Mouse (Mus musculus) adipocyte (in vitro differentiated cells): ENCODE results near the gene Slc24a3.
A peak's percentile ranks its signal among the peaks of the same experiment; 100 is the strongest.

ENCODE experiments used
- DNase-seq: peaks from one replicate; pipeline ENCODE4 v3.0.0-alpha.2; 2016; ENCODE audit warnings: low spot score

The Slc24a3 gene

GRCm38 (mm10) chr2:145283746-145284145 is 116.2 kb downstream of the Slc24a3 start:
- peak; percentile 70 for DNase-seq

DNA sequence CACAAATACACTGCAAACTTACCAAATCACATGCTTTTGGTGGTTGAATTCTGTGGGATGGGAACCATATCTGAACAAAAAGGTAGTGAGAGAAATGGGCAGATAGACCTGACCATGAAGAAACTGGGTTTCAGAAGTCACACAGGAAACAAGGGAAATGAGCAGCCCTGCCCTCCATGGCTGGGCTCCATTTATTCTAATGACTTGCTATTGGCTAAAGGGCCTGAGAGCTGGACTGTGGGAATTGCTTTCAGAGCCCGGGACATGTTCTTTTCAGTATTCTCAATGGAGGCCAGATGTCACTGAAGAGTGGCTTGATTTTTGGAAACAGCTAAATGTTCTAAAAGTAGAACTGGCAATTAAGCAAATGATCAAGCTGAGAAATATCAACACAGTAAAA is 120.9 kb downstream of the Slc24a3 start:
- DNase-seq: peak; percentile 91

DNA sequence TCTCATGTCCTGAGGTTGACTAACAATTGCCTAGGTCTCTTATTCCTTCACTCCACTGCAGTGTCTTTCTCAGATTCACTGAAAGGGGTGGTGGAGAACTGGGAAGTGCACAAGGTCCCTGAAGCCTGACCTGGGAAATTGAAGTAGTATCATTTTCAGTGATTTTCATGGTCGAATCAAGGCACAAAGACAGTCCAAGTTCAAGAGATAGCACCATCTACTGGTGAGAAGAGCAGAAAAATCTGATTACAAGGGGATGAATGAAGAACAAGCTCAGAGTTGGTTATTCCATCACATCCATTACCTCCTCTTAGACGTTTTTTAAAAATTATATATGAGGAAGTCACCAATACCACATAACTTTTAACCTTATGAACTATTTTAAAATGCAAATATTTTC is 123.9 kb downstream of the Slc24a3 start:
- peak; percentile 30 for DNase-seq

DNA sequence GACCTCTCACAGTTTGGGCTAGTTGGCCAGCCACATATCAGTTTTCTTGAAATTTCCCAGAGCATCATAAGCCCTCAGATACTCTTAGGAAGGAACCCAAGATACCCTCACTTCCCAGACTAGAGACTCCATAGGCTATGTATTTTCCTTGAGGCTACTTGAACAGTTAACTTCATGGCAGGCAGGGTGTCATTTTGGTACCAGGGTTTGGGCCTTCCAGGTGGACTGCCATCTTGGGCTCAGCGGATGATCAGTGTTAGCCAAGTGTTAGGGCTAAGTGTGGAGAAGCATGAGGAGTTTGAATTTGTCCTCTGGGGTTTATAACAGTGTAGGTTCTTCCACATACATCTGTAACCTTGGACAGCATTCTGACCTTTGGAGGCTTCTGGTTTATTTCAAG is 124.6 kb downstream of the Slc24a3 start:
- no peak for DNase-seq

DNA sequence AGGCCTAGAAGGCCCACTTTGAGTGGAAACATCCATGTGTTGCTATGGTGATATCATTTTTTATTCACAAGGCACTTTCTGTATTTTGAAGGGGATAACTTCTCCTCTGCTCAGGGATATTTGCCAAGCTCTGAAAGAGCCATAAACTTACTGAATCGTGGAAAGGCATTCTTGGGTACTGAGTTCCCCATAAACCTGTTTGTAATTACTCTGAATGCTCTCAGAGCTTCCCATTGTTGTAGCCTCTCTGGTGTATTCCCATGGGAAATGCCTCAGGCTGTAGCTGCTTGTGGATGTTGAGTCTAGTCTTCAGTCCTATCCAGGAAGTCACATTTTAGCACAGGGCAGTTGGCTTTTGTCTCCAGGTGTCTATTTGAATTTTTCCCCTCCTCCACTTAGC is 125.3 kb downstream of the Slc24a3 start:
- no peak for DNase-seq

DNA sequence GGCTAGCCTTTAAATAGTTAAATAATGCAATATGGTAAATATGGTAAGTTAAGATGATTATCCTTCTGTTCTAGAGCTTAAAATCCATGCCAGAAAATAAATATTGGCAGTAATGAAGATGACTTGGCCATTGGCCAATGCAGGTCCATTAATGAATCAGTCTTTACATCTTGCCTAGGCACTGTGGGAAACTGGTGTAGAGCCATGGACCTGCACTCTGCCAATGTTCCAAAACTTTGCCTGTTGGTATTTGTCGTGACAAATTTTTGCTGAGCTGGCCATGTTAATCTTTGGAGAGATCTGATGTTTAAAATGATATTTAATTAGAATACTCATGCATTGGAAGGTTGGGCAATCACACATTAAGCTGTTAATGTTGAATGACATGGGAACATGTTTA is 129.4 kb downstream of the Slc24a3 start:
- no peak for DNase-seq

DNA sequence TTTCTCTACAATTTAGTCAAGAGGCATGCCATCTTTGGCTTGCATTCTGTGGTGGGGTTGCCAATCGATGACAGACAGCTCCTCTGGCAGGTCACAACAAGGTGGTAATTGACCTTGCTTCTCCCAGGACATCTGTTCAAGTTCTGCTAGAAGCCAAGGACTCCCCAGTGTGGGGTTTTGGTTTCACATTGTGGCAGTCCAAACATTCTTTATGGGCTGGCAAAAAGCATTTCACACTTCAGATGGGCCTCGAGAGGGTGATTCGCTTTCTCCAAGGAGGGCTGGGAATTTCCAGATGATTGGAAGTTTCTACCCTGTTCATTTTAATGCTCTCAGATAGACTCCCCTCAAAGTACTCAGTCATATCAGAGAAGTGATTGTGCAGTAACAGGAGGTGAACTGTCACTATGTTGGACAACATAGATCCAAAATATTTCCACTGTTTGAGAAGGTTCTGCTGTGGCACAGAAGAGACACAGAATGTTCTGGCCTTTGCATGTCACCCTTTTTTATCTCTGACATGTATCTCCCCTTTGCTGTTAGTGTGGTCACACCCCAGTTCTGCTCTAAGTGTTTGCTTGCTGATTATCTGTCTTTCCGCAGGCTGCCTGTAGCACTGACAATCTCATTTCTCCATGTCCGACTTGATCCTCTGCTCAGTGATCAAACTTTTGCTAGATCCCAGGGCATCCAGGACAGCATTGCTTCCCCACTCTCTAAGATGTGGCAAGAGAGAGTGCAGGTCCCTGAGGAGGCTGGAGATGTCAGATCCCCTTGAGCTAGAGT is 132.6 kb downstream of the Slc24a3 start:
- DNase-seq: no peak

DNA sequence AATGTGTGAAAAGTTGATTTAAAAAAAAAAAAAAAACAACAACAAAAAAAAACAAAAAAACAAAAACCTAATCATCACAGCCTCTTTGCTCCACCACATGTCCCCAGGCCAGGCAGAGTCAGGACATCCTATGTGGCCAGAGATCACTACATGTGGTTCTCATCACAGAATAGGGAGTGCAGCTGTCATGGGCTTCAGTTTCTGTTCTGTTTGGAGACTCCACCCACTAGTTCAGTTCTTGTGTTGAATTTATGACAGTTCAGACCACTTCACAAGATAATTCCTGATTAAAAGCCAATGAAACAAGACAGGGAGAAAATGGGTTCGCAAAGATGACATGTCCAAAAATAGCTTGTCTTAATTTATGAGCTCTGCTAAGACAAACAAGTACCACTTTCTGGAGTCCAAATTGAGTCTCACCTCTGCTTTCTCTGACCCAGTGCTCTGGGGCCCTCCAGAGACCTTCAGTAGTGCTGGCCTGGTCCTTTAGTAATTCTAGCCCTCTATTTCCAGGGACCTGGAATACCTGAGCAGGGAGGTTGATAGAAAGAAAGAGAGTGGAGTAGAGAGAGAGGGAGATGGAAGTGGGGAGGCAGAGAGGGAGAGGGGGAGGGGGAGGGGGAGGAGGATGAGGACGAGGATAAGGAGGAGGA is 139.8 kb downstream of the Slc24a3 start:
- no peak for DNase-seq

- DNase-seq: no peak
Measured at GRCm38 (mm10) chr2:145318916-145319315, 151.4 kb downstream of the Slc24a3 start.

GRCm38 (mm10) chr2:145321287-145321686 is 153.7 kb downstream of the Slc24a3 start:
- no peak for DNase-seq

DNA sequence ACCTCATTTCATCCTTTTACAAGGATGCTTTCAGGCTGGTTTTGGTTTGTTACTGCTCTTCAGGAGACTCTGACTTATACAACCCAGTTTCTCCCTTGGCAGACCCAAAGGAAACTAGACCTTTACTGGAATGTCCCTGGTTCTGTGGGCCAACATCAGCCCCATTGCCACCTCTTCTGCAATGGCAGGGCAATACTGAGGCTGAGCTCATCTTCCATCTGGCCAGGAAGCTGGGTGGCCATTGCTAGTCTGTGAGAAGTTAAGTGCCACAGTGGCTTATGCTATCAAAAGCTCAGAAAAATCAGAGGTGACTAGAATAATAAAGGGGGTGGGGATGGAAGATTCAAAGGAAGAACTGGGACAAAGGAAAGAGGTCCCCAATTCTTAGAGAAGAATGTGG is 154.2 kb downstream of the Slc24a3 start:
- no peak for DNase-seq

DNA sequence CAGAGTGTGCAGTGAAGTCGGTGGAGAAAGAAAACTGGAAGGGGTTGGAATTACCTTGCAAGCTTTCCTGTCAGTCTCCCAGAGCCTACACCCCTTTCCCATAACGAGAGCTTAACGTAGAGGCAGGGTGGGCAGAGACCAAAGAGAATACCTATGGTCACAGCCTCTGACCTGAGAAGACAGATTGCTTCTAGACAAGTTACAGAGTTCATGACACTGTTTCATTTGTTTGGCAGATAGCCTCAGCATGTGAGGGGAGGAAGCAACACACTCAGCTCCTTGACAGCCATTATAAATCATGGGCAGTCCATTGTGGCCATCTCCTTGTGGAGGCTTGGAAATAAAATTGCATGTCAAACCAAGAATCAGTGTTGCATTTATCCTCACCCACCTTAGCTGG is 156.9 kb downstream of the Slc24a3 start:
- peak; percentile 21 for DNase-seq

DNA sequence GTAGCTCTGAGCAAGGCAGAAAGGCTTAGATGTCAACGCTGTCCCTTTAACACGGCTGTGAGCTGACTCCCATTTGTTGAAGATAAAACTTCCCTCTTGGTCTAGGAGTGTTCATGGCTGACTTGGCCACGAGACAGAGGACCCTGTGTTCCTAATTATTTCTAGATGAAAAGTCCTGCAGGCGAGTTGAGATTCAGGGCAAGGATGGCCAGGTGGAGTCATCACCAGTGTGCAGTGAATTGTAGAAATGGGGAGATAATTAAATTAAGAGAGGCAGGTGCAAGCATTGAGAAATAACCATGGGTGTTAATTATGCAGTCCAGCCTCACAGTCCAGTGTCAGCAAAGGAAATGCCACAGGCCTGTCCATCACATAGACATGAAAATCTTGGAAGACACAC is 158.3 kb downstream of the Slc24a3 start:
- no peak for DNase-seq

GRCm38 (mm10) chr2:145326544-145326943 is 159.0 kb downstream of the Slc24a3 start:
- no peak for DNase-seq

- peak; percentile 23 for DNase-seq
Measured at GRCm38 (mm10) chr2:145329756-145330155, 162.2 kb downstream of the Slc24a3 start.

DNA sequence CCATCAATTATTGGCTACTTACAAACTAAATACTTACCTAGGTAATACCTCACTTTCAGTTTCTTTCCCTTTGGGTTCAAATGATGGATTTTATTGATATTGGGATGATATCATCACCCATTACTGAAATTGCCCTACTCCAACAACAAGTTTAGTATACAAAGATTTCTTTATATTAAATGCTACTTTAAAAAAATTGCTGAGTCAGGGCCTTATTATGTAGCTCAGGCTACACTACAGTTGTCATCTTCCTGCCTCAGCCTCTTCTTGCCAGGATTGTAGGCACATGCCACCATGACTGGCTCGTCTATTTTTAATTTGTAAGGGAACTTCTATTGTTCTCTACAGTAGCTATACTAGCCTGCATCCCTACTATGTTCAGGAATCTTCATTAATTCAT is 164.0 kb downstream of the Slc24a3 start:
- no peak for DNase-seq

DNA sequence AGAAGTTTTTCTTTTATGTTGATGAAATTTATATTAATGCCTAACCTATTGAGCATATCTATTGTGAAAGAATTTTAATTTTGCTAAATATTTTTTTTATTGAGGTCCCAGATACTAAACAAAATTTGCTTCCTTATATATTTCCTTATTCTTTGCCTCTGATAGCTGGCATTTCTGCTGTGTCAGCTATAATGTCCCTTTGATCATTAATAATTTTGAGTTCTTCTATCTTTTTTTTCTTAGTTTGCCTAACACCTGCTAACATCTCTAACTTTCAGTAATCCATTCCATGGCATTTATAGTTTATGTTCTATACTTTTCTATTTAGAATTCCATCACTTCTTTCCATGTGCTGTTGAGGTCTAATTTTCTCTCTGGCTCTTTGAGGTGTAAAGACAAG is 165.9 kb downstream of the Slc24a3 start:
- no peak for DNase-seq

GRCm38 (mm10) chr2:145336406-145336805 is 168.9 kb downstream of the Slc24a3 start:
- DNase-seq: no peak

DNA sequence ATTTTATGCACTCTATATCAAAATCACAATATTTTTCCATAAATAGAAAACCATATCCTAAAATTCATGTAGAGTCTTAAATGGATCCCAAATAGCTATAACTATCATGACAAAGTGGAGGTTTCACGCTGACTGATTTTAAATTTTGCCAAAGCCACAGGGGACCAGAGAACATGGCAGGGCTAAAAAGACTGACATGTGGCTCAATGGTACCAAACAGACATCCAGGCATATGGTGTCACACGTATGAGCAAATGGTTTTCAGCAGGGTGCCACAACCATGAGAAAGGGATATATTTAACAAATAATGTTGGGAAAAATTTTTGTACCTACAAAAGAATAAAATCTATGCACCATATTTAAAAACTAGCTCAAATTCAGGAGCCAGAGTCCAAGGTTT is 173.3 kb downstream of the Slc24a3 start:
- no peak for DNase-seq

- no peak for DNase-seq
Measured at GRCm38 (mm10) chr2:145342956-145343355, 175.4 kb downstream of the Slc24a3 start.

DNA sequence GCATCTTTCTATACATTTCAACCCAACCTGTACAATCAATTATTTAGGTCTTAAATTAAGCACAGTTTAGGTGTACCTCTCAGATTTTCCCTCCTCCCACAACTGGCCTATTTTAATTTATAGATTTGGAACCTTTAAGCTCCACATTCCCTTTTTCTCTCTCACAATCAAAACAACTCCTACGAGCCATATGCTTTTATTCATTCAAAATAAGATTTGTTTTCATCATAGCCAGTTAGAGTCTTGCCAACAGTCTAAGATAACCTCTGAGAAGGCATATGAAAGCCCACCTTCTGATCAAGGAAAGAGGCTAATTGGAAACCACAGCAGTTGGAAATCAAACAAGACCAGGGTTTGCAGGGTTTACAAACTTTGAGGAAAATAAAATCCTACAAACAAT is 177.0 kb downstream of the Slc24a3 start:
- no peak for DNase-seq

DNA sequence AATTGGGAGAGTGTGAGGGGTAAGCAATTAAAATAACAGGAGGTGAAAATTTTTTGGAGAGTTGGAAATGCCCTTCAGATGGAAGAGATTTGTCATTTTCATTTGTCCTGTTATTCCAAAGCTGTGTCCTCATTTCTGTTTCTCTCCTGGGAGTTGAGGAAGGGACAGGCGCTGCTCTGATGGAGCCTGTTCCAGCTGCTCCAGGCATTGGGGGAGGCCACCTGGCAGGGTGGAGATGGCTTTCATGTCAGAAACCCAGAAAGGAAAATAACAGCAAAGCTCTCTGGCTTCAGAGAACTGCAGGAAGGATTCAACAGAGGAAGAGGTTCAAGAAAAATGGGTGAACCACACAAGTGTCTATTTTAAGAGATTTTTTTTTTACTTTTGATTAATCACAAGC is 186.2 kb downstream of the Slc24a3 start:
- no peak for DNase-seq

DNA sequence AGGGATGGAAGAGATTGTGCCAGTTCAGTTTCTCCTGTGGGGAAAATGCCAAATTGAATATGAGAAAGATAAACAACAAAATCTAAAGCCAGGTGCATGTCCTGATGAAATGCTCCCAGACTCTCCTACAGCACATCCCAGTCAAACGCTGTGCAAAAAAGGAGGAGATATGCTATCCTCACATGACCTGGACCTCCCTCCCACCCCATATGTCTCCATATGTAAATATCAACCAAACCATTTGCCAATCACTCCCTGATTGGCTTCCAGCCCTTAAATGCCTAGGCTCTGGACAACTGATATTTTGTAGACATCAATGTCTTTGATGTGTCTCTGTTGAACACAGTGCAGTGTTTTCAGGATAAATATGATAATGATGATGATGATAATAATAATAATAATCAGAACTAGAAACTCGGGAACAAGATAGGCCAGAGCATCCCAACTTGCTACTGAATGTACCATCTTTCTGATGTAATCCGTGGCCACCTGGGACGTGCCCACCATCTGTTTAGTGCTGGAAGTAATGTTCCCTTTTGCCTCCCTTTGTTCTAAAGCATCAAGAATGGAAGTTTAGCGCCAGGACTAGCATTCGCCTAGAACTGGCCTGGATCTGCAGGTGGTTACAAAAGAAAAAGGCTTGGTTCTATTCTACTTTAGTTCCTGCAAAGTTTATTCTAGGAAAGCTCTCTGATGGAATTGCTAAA is 190.8 kb downstream of the Slc24a3 start:
- no peak for DNase-seq
